Mouse (Mus musculus): ENCODE data around the gene Dmrt1. TPM values are rescaled to one million over a fixed set of nuclear protein-coding genes. Genes with fewer than 3 reads are reported as not detected.

The Dmrt1 gene
- polyA plus RNA-seq, 1 experiment: not detected

DNA sequence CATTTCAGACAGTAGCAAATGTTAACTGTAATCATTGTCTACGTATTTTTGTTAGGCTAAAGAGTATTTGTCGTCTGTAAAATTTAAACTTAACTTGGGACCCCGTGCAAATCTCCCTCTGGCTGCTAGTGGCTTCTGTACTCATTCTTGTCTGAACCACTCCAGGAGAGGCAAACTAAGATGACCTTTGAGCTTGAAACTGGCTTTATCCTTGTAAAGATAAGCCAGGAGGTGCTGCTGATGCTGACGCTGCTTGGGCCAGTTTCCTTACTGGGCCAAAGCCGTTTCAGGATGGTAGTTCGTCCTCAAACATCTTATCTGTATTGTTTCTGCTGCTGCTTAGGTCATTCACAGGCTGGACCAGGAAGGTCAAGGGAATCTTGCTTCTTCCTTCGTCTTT lies 64.4 kb downstream of the Dmrt1 start:
- DNase-seq (ENCODE audit: low spot score): no peak

DNA sequence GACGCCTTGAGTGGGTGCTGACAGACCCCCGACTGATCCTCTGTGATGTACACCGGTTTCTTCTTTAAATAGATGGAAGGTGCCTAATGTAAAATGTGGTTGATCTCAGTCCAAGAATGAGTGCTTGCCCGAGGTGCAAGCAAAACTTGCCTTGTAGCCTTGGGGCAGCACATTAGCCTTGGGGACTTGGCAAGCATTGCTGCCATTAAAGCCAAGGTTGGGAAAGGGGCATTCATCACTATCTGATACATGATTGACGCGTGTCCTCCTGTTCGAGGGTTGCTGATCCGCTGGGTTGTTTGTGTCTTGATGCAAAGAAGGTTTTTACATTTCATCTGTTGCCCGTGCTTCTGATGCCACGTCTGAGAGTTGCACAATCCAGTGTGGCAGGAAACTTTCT lies 69.0 kb downstream of the Dmrt1 start:
- no peak for DNase-seq (ENCODE audit: low spot score)

GRCm38 (mm10) chr19:25574981-25575814 lies 69.8 kb downstream of the Dmrt1 start:
- no peak for DNase-seq (ENCODE audit: low spot score)

- no peak for DNase-seq (ENCODE audit: low spot score)
These were observed 72.9 kb downstream of the Dmrt1 start for GRCm38 (mm10) chr19:25578358-25578757.

DNA sequence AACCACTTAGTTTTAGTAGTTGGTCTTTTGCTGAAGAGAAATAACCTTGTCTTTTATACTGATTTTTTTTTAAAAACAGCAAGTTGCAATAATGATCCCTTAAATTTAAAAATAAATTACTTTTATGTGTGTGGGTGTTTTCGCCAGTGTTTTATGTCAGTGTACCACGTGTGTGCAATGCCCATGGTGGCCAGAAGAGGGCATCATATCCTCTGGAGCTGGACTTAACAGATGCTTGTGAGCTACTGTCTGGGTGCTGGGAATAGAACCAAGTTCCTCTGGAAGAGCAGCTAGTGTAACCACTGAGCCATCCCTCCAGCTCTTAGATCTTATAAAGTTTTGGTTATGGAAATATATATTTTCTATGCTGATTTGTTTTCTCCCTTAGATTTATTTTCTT lies 74.0 kb downstream of the Dmrt1 start:
- no peak for DNase-seq (ENCODE audit: low spot score)

- DNase-seq (ENCODE audit: low spot score): no peak
These were observed 92.4 kb downstream of the Dmrt1 start for GRCm38 (mm10) chr19:25597717-25598232.

DNA sequence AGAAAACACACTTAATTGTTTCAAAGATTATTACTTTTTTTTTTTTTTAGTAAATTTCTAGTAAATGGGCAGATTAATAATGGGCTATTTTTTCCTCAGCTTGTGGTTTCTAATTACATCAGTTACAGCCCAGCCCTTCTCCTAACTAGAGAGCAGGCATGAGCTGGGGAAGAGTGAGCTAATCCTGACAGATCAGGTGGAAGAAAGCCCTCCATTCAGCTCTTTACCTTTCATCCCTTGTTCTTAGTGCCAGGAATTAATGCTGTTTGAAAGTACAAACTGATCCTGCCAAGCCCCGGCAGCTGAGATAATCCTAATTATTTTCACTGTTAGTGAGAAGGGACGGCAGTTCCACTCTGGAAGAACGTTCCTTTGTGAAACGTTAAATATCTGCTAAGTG lies 93.2 kb downstream of the Dmrt1 start:
- no peak for DNase-seq (ENCODE audit: low spot score)

- no peak for DNase-seq (ENCODE audit: low spot score)
These were observed 96.5 kb downstream of the Dmrt1 start for GRCm38 (mm10) chr19:25601966-25602365.

DNA sequence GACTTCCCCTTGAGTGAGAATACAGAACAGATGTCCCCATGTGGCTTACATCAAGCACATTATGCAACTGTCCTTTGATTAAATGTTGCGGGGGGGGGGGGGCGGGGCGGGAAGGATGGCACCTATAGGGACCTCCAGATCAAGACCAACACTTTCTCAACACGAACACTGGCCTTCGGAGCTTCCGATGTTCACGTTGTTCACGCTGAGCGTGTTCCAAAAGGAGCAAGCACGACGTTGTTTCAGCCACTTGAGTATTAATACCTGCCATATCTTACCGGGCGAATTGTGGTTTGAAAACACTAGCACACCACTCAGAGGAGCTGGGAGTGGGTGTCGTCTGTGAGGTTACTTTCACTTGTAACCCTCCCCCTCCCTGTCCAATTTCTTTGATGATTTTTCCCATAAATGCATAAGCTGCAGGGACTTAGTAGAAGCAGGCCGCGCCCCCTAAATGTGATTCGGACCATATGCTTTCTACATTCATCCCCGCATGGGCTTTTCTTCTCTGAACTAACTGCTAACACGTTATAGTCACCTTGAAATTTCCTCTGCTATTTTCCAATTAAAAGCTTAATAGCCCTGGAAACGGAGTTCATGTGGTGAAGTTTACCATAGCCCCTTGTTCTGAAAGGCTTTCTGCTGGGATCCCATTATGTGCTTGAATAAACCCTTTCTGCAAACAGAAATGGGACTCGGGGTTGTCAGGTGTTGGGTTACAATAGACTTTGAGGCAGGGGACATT lies 102.2 kb downstream of the Dmrt1 start:
- DNase-seq (ENCODE audit: low spot score): no peak

- DNase-seq (ENCODE audit: low spot score): no peak
These were observed 102.8 kb downstream of the Dmrt1 start for GRCm38 (mm10) chr19:25608206-25608580.

- DNase-seq (ENCODE audit: low spot score): no peak
These were observed 103.8 kb downstream of the Dmrt1 start for GRCm38 (mm10) chr19:25608961-25609850.

DNA sequence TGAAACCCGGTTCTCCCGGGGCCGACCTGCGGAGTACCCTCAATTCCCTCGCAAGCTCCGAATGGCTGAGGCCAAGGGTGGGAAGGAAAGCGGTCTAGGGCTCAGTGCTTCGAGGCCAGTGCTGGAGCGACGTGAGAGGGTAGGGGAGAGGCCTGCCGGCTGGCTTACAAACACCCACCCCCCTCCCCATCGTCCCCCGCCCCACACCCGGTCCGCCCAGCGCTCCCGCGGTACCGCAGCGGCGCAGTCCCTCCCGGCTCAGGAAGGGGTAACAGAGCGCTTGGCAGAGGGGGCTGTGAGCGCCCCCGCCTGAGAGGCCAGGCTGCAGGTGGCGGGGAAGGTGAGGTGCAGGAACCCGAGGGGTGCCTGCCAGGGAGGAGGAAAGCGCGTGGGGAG lies 104.6 kb downstream of the Dmrt1 start, which contains the start of gene Dmrt3:
Gene Dmrt3 (plus strand): TSS at position 287 of the 396 bp plus-strand sequence.
- no peak for DNase-seq (ENCODE audit: low spot score)

- no peak for DNase-seq (ENCODE audit: low spot score)
These were observed 105.1 kb downstream of the Dmrt1 start for GRCm38 (mm10) chr19:25610411-25611111.

- DNase-seq (ENCODE audit: low spot score): no peak
These were observed 105.7 kb downstream of the Dmrt1 start for GRCm38 (mm10) chr19:25611116-25611515.

- DNase-seq (ENCODE audit: low spot score): no peak
These were observed 106.7 kb downstream of the Dmrt1 start for GRCm38 (mm10) chr19:25611876-25612805.

GRCm38 (mm10) chr19:25612806-25613295 lies 107.4 kb downstream of the Dmrt1 start:
- no peak for DNase-seq (ENCODE audit: low spot score)

GRCm38 (mm10) chr19:25613476-25614300 lies 108.3 kb downstream of the Dmrt1 start:
- DNase-seq (ENCODE audit: low spot score): no peak

DNA sequence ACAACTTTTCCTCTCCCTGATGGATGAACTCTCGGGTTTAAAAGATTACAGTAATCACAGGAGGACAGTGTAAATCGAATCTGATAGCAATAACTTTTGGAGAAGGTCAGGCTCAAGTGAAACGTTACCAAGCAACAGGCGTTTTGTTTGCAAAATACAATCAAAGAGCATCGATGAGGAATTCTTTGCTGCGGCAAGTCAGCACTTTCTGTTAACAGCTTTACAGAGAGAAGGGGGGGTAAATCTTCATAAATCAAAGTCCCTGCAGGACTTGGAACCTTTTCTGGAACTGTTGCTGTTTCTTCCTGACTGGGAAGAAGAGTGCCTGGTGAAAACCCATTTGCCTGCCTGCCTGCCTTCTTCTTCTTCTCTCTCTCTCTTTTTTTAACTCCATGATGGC lies 110.5 kb downstream of the Dmrt1 start:
- DNase-seq (ENCODE audit: low spot score): no peak
